Mouse (Mus musculus) lung, postnatal 0 days (tissue): ENCODE measurements at regions not wholly inside any gene's neighbourhood (a gene's known extent, or its start where the extent isn't known, plus 50 kb on each side); places are given as distances from the start of the nearest gene placed in this dataset.

ENCODE experiments used
- ATAC-seq: fragments of 200-750 bp; cut with Nextera tagmentation; 2 replicates; pipeline ENCODE4 v1.8.0; 2017; ENCODE audit warnings: moderate library complexity
- DNase-seq: peaks from one replicate; pipeline ENCODE4 v3.0.0-alpha.2; 2016; ENCODE audit warnings: low spot score
- H3K27ac ChIP-seq: fragments of 300-500 bp; sonication (generic); 2 replicates; pipeline ENCODE4 v1.5.1; 2014; ENCODE audit warnings: antibody characterized with exemption, mild to moderate bottlenecking, low read length, mixed read lengths
- H3K27me3 ChIP-seq: fragments of 300-500 bp; sonication (generic); replicated peaks from 2 replicates; pipeline ENCODE4 v1.6.1; 2014; ENCODE audit warnings: low read length, mixed read lengths; ENCODE audit not compliant: insufficient read depth
- H3K36me3 ChIP-seq: fragments of 300-500 bp; sonication (generic); 2 replicates; pipeline ENCODE4 v1.6.1; 2014; ENCODE audit warnings: low read length, mixed read lengths; ENCODE audit not compliant: insufficient read depth
- H3K4me1 ChIP-seq: fragments of 300-500 bp; sonication (generic); 2 replicates; pipeline ENCODE4 v1.6.1; 2014; ENCODE audit warnings: antibody characterized with exemption, low read depth, low read length, mixed read lengths; ENCODE audit not compliant: insufficient read depth
- H3K4me2 ChIP-seq: fragments of 300-500 bp; sonication (generic); replicated peaks from 2 replicates; pipeline ENCODE4 v1.6.1; 2014; ENCODE audit warnings: low read depth, mild to moderate bottlenecking, low read length, moderate library complexity, mixed read lengths
- H3K4me3 ChIP-seq: fragments of 300-500 bp; sonication (generic); 2 replicates; pipeline ENCODE4 v1.5.1; 2014; ENCODE audit warnings: low read depth, low read length
- H3K9ac ChIP-seq: fragments of 300-500 bp; sonication (generic); replicated peaks from 2 replicates; pipeline ENCODE4 v1.6.1; 2014; ENCODE audit warnings: low read depth, mild to moderate bottlenecking
- H3K9me3 ChIP-seq: fragments of 300-500 bp; sonication (generic); 2 replicates; pipeline ENCODE4 v1.6.1; 2016; ENCODE audit warnings: low read length, mixed read lengths
- CTCF ChIP-seq: IDR thresholded peaks from 2 replicates; pipeline ENCODE4 v1.5.1; 2016; ENCODE audit warnings: antibody characterized with exemption, mild to moderate bottlenecking
- EP300 ChIP-seq: IDR thresholded peaks from 2 replicates; pipeline ENCODE4 v1.6.1; 2016; ENCODE audit warnings: antibody characterized with exemption, mild to moderate bottlenecking, control low read depth
- WGBS: fragments of 180-500 bp; shearing (Covaris S2); extraction: QIAGEN DNeasy Blood & Tissue Kit; methylation state at CpG from one replicate; pipeline ENCODE4 v1.1.7; 2014; 5-methylcytosine and 5-hydroxymethylcytosine counted together

- H3K4me2 ChIP-seq = no peak overlapping the region
- DNase-seq = no peak
- no peak overlapping the region for H3K4me3 ChIP-seq
- H3K36me3 ChIP-seq = no peaks in the 10 kb centered on the region
- H3K9me3 ChIP-seq = no peaks in the 10 kb centered on the region
- no peaks in the 10 kb centered on the region for H3K4me1 ChIP-seq
- no peak overlapping the region for H3K9ac ChIP-seq
- no peak for TF ChIP-seq CTCF
- 52% methylated on average over 9 of the region's 9 CpGs for WGBS
- H3K27me3 ChIP-seq = no peaks in the 10 kb centered on the region
- no peak for ATAC-seq
- no peak overlapping the region for H3K27ac ChIP-seq
Measured at GRCm38 (mm10) chr12:65413034-65413700, 187.8 kb downstream of the Wdr20rt start.

GRCm38 (mm10) chr12:65414393-65414792 lies 189.1 kb downstream of the Wdr20rt start:
- Histone ChIP-seq H3K9ac (no peak overlapping the region), H3K27ac (no peak overlapping the region), H3K27me3 (no peaks in the 10 kb centered on the region), H3K9me3 (no peaks in the 10 kb centered on the region), H3K4me3 (no peak overlapping the region), H3K4me2 (no peak overlapping the region), H3K36me3 (no peaks in the 10 kb centered on the region), H3K4me1 (no peaks in the 10 kb centered on the region)
- no peak for TF ChIP-seq EP300
- TF ChIP-seq CTCF = no peak
- ATAC-seq (no peak), DNase-seq (no peak)
- 66% methylated on average over 4 of the region's 4 CpGs for WGBS

DNA sequence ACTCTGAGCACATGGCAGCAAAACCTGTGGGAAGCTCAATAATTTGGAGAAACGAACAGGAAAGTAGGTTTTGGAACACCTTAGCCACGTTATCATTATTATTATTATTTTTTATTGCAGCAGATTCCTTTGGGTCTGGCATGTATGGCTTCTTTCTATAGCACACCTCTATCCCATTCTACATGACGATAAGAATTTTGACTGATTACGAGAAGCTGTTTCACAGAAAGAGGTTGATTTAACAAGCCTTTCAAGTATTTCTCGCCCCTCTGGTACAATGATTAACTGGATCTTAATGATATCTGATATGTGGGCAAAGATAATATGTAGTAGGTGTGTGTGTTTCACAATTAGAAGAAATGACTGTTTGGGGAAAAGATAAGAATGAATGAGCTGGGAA lies 191.6 kb downstream of the Wdr20rt start:
- WGBS = 57% methylated on average over 5 of the region's 5 CpGs
- Histone ChIP-seq H3K27ac (no peak overlapping the region), H3K36me3 (no peaks in the 10 kb centered on the region), H3K9me3 (no peaks in the 10 kb centered on the region), H3K9ac (no peak overlapping the region), H3K4me3 (no peak overlapping the region), H3K4me2 (no peak overlapping the region), H3K27me3 (no peaks in the 10 kb centered on the region), H3K4me1 (no peaks in the 10 kb centered on the region)
- TF ChIP-seq CTCF (no peak), EP300 (no peak)
- ATAC-seq (no peak), DNase-seq (no peak)

- Histone ChIP-seq H3K9me3 (no peaks in the 10 kb centered on the region), H3K9ac (no peak overlapping the region), H3K27ac (no peak overlapping the region), H3K36me3 (no peaks in the 10 kb centered on the region), H3K27me3 (no peaks in the 10 kb centered on the region), H3K4me1 (no peaks in the 10 kb centered on the region), H3K4me2 (no peak overlapping the region), H3K4me3 (no peak overlapping the region)
- 55% methylated on average over 7 of the region's 7 CpGs for WGBS
- TF ChIP-seq EP300 = no peak
- TF ChIP-seq CTCF = no peak
- DNase-seq = no peak
- no peak for ATAC-seq
Measured at GRCm38 (mm10) chr12:65420127-65420526, 194.8 kb downstream of the Wdr20rt start.

- H3K27ac ChIP-seq = no peak overlapping the region
- no peaks in the 10 kb centered on the region for H3K4me1 ChIP-seq
- ATAC-seq (no peak), DNase-seq (no peak)
- no peaks in the 10 kb centered on the region for H3K36me3 ChIP-seq
- no peak overlapping the region for H3K4me2 ChIP-seq
- 81% methylated on average over 2 of the region's 2 CpGs for WGBS
- H3K9ac ChIP-seq = no peak overlapping the region
- no peaks in the 10 kb centered on the region for H3K9me3 ChIP-seq
- H3K27me3 ChIP-seq = no peaks in the 10 kb centered on the region
- no peak overlapping the region for H3K4me3 ChIP-seq
- no peak for TF ChIP-seq EP300
- TF ChIP-seq CTCF = no peak
Measured at GRCm38 (mm10) chr12:65424506-65424905, 199.2 kb downstream of the Wdr20rt start.

- H3K9ac ChIP-seq = no peak overlapping the region
- no peak overlapping the region for H3K4me3 ChIP-seq
- no peak overlapping the region for H3K27ac ChIP-seq
- H3K36me3 ChIP-seq = no peaks in the 10 kb centered on the region
- no peak for TF ChIP-seq EP300
- TF ChIP-seq CTCF = no peak
- H3K4me1 ChIP-seq = no peaks in the 10 kb centered on the region
- ATAC-seq (no peak), DNase-seq (no peak)
- 92% methylated on average over 2 of the region's 2 CpGs for WGBS
- H3K9me3 ChIP-seq = no peaks in the 10 kb centered on the region
- H3K27me3 ChIP-seq = no peaks in the 10 kb centered on the region
- no peak overlapping the region for H3K4me2 ChIP-seq
Measured at GRCm38 (mm10) chr12:65425440-65425839, 200.1 kb downstream of the Wdr20rt start.

- TF ChIP-seq CTCF = no peak
- TF ChIP-seq EP300 = no peak
- Histone ChIP-seq H3K36me3 (no peaks in the 10 kb centered on the region), H3K9me3 (no peaks in the 10 kb centered on the region), H3K27me3 (no peaks in the 10 kb centered on the region), H3K4me2 (no peak overlapping the region), H3K9ac (no peak overlapping the region), H3K4me3 (no peak overlapping the region), H3K27ac (no peak overlapping the region), H3K4me1 (no peaks in the 10 kb centered on the region)
- DNase-seq = no peak
- ATAC-seq = no peak
- WGBS = 82% methylated on average over 11 of the region's 11 CpGs
Measured at GRCm38 (mm10) chr12:65426884-65427283, 201.6 kb downstream of the Wdr20rt start.
